Mouse (Mus musculus) thymus, postnatal 4 days (tissue): ENCODE measurements around the gene Dmrtc1b.
A peak's percentile ranks its signal among the peaks of the same experiment; 100 is the strongest.
"Not testable (repeated sequence)": the region's sequence is repeated elsewhere in the genome, so short reads cannot be mapped to it uniquely, and the experiment has no call there.

ENCODE experiments used
- DNase-seq: peaks from one replicate; pipeline ENCODE4 v3.0.0; 2021

Dmrtc1b gene

GRCm38 (mm10) chrX:102707535-102707934, at the start of gene Dmrtc1b, which contains the start of gene Gm9112:
TSS of gene Dmrtc1b (plus strand) at chrX:102707865.
TSS of gene Gm9112 (minus strand) at chrX:102707635.
- DNase-seq: not testable (repeated sequence)

DNA sequence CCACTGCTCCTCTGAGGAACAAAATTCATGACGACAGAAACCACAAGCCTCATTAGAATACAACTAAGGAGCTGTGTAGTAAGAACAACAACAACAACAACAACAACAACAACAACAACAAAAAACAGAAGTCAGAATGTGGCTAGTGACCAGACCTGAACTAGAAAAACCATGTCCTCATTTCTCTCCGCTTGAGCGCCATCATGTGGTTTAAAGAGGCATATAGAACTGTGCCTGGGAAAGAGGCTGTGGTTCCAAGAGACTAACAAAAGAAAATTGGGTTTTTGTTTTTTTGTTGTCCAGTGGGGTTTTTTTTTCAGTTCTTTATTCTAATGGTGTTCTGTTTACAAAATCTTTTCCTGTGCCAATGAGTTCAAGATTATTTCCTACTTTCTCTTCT, 47.0 kb upstream of the Dmrtc1b start:
- DNase-seq: peak; percentile 7

DNA sequence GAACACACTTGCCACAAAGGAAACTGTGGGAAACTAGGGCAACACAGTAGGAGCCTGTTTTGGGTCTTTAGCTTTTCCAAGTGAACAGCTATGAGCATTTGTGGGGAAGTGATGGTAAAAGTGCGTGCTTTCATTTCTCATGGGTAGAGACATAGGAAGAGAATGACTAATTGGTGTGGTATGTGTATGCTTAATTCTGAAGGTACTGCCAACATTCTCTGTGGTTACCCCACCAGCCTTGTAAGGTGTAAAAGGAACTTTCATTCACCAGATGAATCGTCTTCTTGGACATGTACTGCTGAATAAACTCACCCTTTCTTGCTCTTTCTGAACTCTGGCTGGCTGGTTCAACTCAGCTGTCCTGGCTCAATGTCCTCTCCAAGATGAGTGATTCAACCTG, 41.0 kb upstream of the Dmrtc1b start:
- DNase-seq: no peak

- DNase-seq: not testable (repeated sequence)
Measured at GRCm38 (mm10) chrX:102684706-102685105, 23.0 kb upstream of the Dmrtc1b start.

DNA sequence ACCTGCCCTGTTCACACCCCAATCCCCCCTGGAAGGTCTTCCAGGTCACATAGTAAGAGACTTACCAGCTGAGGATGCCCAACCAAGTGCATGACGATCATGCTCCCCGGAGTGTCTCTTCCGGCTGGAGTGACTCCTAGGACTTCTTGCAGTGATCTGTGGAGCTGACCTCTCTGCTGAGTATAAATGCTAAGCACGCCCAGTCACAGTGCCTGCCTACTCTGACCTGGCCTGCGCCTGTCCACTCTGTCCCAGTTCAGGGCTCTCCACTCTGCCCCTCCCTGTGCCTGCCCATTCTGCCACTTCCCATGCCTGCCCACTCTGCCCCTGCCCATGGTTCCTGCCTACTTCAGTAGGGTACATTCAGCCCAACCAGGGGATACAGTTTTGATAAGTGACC, 20.8 kb upstream of the Dmrtc1b start, which contains the start of gene Gm3880:
Gene Gm3880, minus strand, starts transcription at position 101 of the 400 bp plus-strand sequence.
- not testable (repeated sequence) for DNase-seq

DNA sequence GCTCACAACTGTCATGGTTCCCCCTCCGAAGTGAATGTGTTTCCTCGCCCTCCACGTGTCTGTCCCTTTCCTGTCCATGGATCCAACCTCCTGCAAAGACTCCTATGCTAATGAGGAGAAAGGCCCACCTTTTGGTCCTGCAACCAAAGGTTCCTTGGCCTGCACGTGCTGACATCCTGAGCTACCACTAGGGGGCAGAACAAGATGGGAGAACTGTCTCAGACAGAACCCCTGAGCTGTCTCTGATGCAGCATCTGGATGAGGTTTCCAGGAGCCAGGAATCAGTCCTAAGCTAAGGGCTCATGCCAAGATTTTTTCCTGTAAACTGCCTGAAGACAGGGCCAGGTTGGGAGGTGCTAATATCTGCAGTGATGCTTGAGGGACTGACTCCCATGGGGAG, 18.4 kb upstream of the Dmrtc1b start:
- DNase-seq: peak; percentile 14

- DNase-seq: peak; percentile 5
Measured at GRCm38 (mm10) chrX:102700636-102701035, 7.0 kb upstream of the Dmrtc1b start.

DNA sequence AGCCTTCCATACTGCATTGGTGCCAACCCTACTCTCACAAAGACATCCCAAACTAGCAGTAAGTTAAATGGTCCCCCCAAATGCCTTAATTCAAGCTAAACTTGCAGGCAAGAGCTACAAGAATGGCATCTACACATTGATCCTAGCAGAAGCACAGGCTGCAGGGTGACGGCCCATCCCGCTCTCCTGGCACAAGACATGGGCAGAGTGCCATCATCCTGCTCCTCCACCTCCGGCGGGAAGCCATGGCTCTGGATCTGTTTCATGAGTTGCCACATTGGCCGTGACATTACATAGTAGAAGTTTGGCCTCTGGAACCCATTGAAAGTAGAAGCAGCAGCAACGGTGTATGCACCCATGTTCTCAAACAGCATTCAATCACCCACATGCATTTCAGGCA, 16.6 kb downstream of the Dmrtc1b start:
- not testable (repeated sequence) for DNase-seq
